Mouse (Mus musculus) erythroblast, embryonic 14.5 days (primary cell): ENCODE data around the gene Cdh12. TPM values are rescaled to one million over a fixed set of nuclear protein-coding genes. Genes with fewer than 3 reads are reported as not detected.
"Not testable (repeated sequence)": the region's sequence is repeated elsewhere in the genome, so short reads cannot be mapped to it uniquely, and the experiment has no call there.

Source experiments
- H3K27me3 ChIP-seq: 2 replicates; pipeline ENCODE4 v1.6.1; 2012; ENCODE audit warnings: inconsistent platforms; ENCODE audit not compliant: control insufficient read depth
- H3K36me3 ChIP-seq: 2 replicates; pipeline ENCODE4 v1.6.1; 2012; ENCODE audit warnings: mild to moderate bottlenecking, inconsistent platforms; ENCODE audit not compliant: control insufficient read depth
- H3K4me1 ChIP-seq: 2 replicates; pipeline ENCODE4 v1.6.1; 2012; ENCODE audit warnings: inconsistent platforms; ENCODE audit not compliant: control insufficient read depth
- H3K4me3 ChIP-seq: replicated peaks from 2 replicates; pipeline ENCODE3; 2012; ENCODE audit warnings: moderate library complexity, mild to moderate bottlenecking, inconsistent platforms
- H3K9me3 ChIP-seq: 2 replicates; pipeline ENCODE4 v1.6.1; 2012; ENCODE audit warnings: low read length, inconsistent platforms, mixed read lengths; ENCODE audit not compliant: control insufficient read depth
- GATA1 ChIP-seq: IDR thresholded peaks from 2 replicates; pipeline ENCODE4 v1.6.1; 2012; ENCODE audit warnings: low read length, inconsistent platforms, mixed read lengths
- TAL1 ChIP-seq: IDR thresholded peaks from 3 replicates; pipeline ENCODE4 v1.6.1; 2012; ENCODE audit warnings: low read length, inconsistent platforms, mixed read lengths
- polyA plus RNA-seq: library from polyadenylated mRNA; stranded (reverse); fragments of >175 nt; gene quantifications from 2 replicates; pipeline ENCODE4 v1.2.3, GENCODE M21; 2012

The Cdh12 gene
- polyA plus RNA-seq, 1 experiment = not detected

DNA sequence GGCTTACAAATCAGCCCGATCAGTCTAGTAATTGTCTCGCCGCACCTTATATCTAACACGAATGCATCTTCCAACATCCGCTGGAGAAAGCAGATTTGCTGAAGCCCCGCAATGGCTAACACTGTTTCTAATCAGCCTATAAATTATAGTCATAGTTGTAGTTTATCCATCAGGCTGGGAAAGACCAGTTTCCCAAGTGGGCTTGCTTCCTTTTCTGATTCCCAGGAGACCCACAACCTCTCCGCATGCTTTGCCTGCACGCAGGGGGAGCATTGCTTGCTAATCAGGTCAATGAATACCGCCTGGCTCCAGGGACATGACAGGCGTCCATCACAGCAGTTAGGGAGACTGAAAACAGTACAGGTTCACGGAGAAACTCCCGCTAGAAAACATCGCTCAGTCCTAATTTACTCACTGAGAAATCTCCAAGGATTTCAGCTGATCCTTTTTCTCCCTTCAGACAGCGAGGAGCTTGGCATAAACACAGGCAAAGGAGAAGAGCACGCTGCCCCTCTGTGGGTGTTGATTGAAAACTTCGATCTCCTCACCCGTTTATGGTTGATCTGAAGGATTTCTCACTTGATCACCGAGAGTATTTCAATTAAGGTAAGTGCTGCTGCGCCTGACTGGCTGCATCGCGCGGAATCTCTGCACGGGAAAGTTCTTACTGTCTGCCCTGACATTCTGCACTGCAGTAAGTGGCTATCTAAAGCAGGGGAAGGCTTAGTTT, 662.0 kb downstream of the Cdh12 start:
- no peak overlapping the region for H3K4me3 ChIP-seq
- TF ChIP-seq GATA1 (no peak), TAL1 (no peak)
- no peaks in the 10 kb centered on the region for H3K9me3 ChIP-seq
- no peaks in the 10 kb centered on the region for H3K27me3 ChIP-seq
- H3K36me3 ChIP-seq = no peaks in the 10 kb centered on the region
- H3K4me1 ChIP-seq = no peaks in the 10 kb centered on the region

DNA sequence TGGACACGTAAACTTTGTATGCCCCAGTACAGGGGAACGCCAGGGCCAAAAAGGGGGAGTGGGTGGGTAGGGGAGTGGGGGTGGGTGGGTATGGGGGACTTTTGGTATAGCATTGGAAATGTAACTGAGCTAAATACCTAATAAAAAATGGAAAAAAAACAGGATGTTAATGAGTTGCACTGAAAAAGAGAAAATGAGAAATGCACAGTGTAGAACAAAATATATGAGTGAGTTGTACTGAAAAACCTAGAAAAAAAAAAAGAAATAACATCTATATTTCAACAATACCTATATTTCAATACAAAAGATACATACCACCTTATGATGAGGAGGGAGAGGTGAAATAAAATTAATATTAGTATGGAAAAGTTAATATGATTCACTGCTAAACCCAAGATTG, 665.7 kb downstream of the Cdh12 start:
- H3K9me3 ChIP-seq, H3K4me1 ChIP-seq, H3K4me3 ChIP-seq: not testable (repeated sequence)

DNA sequence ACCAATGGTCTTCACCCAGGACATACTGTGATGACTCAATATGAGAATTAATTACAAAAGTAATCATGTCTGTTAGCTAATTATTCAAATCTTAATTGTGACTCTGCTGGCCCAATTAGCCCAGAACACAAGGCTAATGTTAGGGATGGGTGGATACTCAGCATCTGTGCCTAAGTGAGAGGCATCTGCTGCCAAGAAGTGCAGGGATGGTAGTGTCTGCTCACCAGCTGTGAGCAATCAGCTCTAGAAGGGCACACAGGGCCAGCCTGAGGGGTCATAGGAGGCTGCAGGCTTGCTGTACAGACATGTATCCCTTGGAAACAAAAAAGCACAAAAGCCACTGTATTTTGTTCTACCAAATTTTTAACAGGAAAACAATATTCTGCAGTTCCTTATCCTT, 681.6 kb downstream of the Cdh12 start:
- H3K27me3 ChIP-seq = no peaks in the 10 kb centered on the region
- H3K4me1 ChIP-seq = no peaks in the 10 kb centered on the region
- no peaks in the 10 kb centered on the region for H3K36me3 ChIP-seq
- no peak overlapping the region for H3K4me3 ChIP-seq
- TF ChIP-seq TAL1 (no peak), GATA1 (no peak)
- no peaks in the 10 kb centered on the region for H3K9me3 ChIP-seq

More for the DNA sequence above, 665.7 kb downstream of the Cdh12 start:
- not testable (repeated sequence) for H3K27me3 ChIP-seq, H3K36me3 ChIP-seq

DNA sequence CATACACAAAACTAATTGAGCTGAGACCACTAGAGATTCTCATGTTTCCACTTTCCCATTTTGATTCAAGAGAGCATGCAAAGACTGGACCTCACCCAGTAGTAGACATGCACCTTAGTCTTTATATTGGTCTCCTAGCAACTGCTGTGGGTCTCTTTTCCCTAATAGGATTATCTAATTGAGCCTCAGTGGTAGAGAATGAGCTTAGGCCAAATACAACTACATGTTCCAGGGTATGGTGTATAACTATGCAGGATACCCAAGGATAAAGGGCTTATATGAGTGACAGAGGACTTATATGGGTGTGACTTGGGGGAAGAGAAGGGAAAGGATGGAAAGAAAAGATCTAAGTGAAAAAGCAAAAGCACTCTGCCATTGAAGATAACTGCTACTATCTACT, 683.9 kb downstream of the Cdh12 start:
- Histone ChIP-seq H3K27me3 (no peaks in the 10 kb centered on the region), H3K36me3 (no peaks in the 10 kb centered on the region), H3K9me3 (no peaks in the 10 kb centered on the region), H3K4me1 (no peaks in the 10 kb centered on the region), H3K4me3 (no peak overlapping the region)
- no peak for TF ChIP-seq GATA1
- no peak for TF ChIP-seq TAL1

DNA sequence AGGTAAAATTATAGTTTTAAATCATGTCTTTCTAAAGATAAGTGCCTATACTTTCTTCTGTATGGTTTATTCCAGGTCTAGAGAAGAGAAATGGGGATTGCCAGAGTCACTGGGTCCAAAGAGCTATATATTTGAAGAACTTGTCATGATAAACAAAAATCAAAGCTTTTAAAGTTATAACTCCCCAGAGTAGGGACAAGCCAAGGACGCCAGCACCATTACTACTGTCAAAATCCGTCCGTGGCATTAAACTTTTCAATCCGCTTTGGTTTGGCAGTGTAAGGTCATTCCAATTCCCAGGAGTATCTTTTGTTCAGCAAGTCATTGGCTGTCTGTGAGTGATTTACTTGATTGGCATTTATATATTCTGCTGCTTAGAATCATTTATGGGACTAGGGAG, 697.8 kb downstream of the Cdh12 start:
- TF ChIP-seq GATA1 (no peak), TAL1 (no peak)
- Histone ChIP-seq H3K4me1 (no peaks in the 10 kb centered on the region), H3K4me3 (no peak overlapping the region), H3K27me3 (no peaks in the 10 kb centered on the region), H3K36me3 (no peaks in the 10 kb centered on the region), H3K9me3 (no peaks in the 10 kb centered on the region)

DNA sequence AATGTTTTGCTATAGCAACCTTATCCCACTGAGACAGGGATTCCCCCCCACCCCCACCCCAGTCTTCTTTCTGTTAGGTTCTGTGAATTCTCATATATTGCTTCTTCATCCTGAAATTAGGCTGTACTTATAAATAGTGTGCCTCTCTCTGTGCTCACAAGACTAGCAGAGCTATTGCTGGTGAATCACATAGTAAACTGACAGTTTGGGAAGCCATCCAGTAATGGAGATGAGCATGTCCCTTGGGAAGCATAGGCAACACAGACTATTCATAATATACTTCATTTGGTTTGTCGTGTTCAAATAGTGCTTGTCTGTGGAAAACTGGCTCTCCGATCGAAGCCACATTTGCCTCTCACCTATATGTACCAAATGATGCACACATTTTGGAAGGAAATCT, 704.5 kb downstream of the Cdh12 start:
- no peaks in the 10 kb centered on the region for H3K9me3 ChIP-seq
- no peaks in the 10 kb centered on the region for H3K27me3 ChIP-seq
- H3K4me3 ChIP-seq = no peak overlapping the region
- TF ChIP-seq GATA1 = no peak
- TF ChIP-seq TAL1 = no peak
- no peaks in the 10 kb centered on the region for H3K36me3 ChIP-seq
- H3K4me1 ChIP-seq = no peaks in the 10 kb centered on the region

DNA sequence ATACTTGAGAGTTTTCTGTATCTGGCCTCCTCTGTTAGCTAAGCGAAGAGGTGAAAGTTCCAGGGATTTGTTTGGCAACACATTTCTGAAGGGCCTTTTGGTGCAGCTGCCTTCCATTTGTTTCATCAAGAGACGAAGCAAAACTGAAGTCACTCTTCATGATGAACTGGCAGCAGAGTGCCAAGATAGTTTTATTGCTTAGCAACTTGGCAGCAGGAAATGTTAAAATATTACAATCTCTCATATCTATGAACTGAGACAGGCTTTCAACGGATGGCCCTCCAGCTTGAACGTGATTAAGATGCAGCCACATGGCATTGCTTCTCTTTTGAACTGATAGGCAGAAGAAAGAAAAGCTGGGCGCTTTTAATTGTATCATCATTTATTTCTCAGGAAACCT, 730.7 kb downstream of the Cdh12 start:
- TF ChIP-seq GATA1 (no peak), TAL1 (no peak)
- H3K4me1 ChIP-seq = no peaks in the 10 kb centered on the region
- no peaks in the 10 kb centered on the region for H3K9me3 ChIP-seq
- H3K36me3 ChIP-seq = no peaks in the 10 kb centered on the region
- H3K4me3 ChIP-seq = no peak overlapping the region
- no peaks in the 10 kb centered on the region for H3K27me3 ChIP-seq

DNA sequence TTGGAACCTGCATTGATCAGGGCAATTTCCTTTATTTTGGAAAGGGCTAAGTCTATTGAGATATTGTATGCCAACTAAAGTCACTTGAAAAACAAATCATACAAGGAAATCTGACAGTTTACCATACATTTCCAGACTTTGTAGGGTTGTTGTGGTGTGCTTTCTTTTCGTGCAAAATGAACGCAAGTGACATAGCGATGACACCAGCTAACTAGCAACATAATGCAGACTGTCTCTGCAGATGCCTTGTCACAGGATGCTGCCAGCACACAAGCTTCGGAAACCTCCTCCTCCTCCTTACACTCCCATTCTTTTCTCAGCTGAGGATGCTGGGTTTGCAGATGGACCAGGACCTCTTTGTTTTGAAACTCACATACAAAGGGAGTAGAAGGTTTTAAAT, 731.1 kb downstream of the Cdh12 start:
- H3K36me3 ChIP-seq = no peaks in the 10 kb centered on the region
- no peaks in the 10 kb centered on the region for H3K9me3 ChIP-seq
- no peak for TF ChIP-seq GATA1
- no peak for TF ChIP-seq TAL1
- no peak overlapping the region for H3K4me3 ChIP-seq
- no peaks in the 10 kb centered on the region for H3K27me3 ChIP-seq
- H3K4me1 ChIP-seq = no peaks in the 10 kb centered on the region

DNA sequence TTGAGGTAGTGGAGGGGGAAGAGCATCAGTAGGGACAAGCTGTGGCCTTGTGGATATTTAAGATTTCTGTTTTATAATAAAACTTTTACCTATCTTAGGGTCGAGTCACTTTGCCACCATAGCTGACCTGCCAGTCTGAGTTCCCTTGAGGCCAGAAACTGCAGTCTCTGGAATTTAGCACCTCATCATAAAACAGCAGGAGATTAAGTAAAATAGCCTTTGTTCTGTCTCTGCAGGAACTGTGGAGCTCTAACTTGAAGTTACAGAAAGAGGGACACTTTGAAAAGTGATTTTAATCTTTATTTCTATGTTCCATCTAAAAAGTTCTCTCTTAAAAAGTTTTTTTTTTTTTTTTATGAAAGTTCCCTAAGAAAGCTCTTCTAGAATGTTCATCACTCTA, 736.7 kb downstream of the Cdh12 start:
- no peak overlapping the region for H3K4me3 ChIP-seq
- H3K9me3 ChIP-seq = no peaks in the 10 kb centered on the region

DNA sequence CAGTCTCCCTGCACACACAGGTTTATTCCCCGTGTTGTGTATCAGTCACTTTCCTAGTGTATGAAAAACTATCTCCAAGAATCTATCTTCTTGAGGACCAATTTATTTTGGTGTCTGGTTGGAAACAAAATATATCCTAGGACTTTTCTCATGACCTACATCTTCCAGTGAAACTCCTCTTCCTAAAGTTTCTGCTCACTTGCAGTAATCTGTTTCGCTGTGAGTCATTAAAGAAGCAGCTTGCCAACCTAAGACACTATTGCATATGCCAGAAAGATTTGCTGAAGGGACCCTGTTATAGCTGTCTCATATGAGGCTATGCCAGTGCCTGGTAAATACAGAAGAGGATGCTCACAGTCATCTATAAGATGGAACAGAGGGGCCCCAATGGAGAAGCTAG, 761.0 kb downstream of the Cdh12 start:
- H3K4me1 ChIP-seq, H3K36me3 ChIP-seq, H3K27me3 ChIP-seq: not testable (repeated sequence)

More for the DNA sequence above, 736.7 kb downstream of the Cdh12 start:
- H3K36me3 ChIP-seq = no peaks in the 10 kb centered on the region
- no peaks in the 10 kb centered on the region for H3K4me1 ChIP-seq
- no peak for TF ChIP-seq GATA1
- TF ChIP-seq TAL1 = no peak
- no peaks in the 10 kb centered on the region for H3K27me3 ChIP-seq

DNA sequence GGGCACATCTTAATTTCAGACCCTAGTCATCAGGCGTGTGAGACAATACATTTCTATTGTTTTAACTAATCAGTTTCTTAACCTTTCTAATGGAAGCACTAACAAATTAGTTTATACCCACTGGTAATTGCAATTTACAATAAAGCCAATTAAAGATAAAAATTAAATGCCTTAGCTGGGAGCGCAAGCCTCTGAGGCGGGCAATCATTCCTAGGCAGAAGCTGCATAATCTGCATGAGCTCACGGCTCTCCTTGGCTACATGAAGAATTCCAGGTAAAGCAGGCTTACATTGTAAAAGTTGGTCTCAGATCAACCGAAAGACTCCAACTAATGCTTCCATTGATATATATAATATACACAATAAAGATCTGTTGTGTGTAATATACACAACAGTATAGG, 773.9 kb downstream of the Cdh12 start:
- no peak overlapping the region for H3K4me3 ChIP-seq
- no peaks in the 10 kb centered on the region for H3K36me3 ChIP-seq
- no peaks in the 10 kb centered on the region for H3K27me3 ChIP-seq
- no peaks in the 10 kb centered on the region for H3K9me3 ChIP-seq
- H3K4me1 ChIP-seq = no peaks in the 10 kb centered on the region
- no peak for TF ChIP-seq TAL1
- TF ChIP-seq GATA1 = no peak

More for the DNA sequence above, 761.0 kb downstream of the Cdh12 start:
- not testable (repeated sequence) for H3K4me3 ChIP-seq, H3K9me3 ChIP-seq
